Comparison of ENCODE assay signal across 17 mouse cellular contexts in the genomic region with DNA sequence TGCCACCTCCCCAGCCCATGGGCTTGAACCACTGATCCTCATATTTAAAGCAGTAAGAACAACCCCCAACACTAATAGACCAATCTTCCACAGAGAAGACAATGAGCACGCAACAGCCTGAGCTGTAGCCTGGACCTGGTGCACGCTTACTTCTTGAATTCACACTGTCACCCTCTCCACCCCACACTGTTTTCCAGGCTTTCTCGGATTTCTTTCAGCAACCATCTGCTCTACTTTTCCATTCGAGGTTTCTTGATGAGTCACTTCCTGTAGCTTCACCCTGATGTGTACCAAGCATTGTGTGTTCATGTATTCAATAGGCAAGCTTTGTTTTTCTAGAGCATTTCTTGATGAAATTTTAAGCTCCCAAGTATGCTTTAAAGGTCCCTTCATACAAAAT.
A peak's percentile ranks its signal among the peaks of the same experiment; 100 is the strongest.
DNase-seq lines count a peak whose midpoint lies in the region; ATAC-seq lines count a peak whose summit lies in the region.
"Had no signal": no experiment of that assay in that cellular context is flagged by ENCODE, and none has a peak within 500 bp of the region (broad histone marks: within the 10 kb centered on the region; RNA-seq: fewer than 3 reads in every experiment).

No protein-coding gene starts in this region.

- no peak for DNase-seq in frontal cortex, postnatal 25 days (ENCODE audit: low spot score in 2 of 2)
- peak; percentile 80 for DNase-seq in right cerebral cortex, adult 18-20 months
- no peak for DNase-seq in right cerebral cortex, postnatal 4 days
- DNase-seq in T-cell, adult 2 months (ENCODE audit: low spot score): peak; percentile 6
- peak; percentile 61 for DNase-seq in naive thymus-derived CD4-positive, alpha-beta T cell, adult 2 months (ENCODE audit: low read depth)
- no peak for DNase-seq in kidney, postnatal 14 days
- no peak for DNase-seq in liver
- DNase-seq: adrenal gland, postnatal 36 days; cerebellum, postnatal 36 days; heart, postnatal 36 days; kidney, adult 9 months; liver, embryonic 13.5 days; lung, postnatal 14 days; thymus, postnatal 36 days had no signal

- peak; percentile 64 for ATAC-seq in frontal cortex, adult (ENCODE audit: low TSS enrichment)
- ATAC-seq: forebrain, embryonic 16.5 days; hindbrain, postnatal 0 days had no signal

Comparison
In these comparisons a context has a peak if more than half of its experiments do, and no peak if none do; other contexts are left out.
1. DNase-seq: peak in right cerebral cortex, adult 18-20 months (single experiment), T-cell, adult 2 months (single experiment) and naive thymus-derived CD4-positive, alpha-beta T cell, adult 2 months (single experiment); none in frontal cortex, postnatal 25 days (0 of 2), right cerebral cortex, postnatal 4 days (single experiment), kidney, postnatal 14 days (single experiment) and liver (single experiment).